Mouse (Mus musculus): Measurements from ENCODE around the gene Lsamp. TPM values are rescaled to one million over a fixed set of nuclear protein-coding genes. Genes with fewer than 3 reads are reported as not detected.
A peak's percentile ranks its signal among the peaks of the same experiment; 100 is the strongest.

Gene Lsamp
- polyA plus RNA-seq, 1 experiment from 2014 or later = 30.5 TPM

DNA sequence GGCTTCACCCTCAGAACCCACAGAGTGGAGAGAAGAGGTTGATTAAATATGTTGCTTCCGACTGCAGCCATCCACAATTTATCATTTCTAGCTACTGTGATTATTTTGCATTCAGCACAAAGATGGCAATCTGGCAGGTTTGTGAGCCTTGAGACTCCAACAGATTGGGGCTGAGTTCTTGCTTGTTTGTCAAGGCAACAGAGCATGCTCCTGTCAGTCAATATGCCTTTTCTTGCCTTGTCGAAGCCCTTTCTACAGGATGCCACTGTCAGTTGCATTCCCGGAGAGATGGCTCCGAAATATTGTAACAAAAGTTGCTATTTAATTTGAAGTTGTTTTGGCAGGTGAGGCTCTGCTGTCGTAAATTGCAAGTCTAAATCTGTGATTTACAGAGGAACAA lies 643.0 kb downstream of the Lsamp start:
- Histone ChIP-seq H3K9ac (replicated peaks) (no peak overlapping the region), H3K27me3 (no peaks in the 10 kb centered on the region), H3K4me2 (replicated peaks) (no peak overlapping the region), H3K4me1 (no peaks in the 10 kb centered on the region), H3K36me3 (no peaks in the 10 kb centered on the region), H3K9me3 (no peaks in the 10 kb centered on the region), H3K27ac (replicated peaks) (no peak overlapping the region), H3K4me3 (no peak overlapping the region)
- ATAC-seq (ENCODE audit: low FRiP score, low read depth) = no peak
- 91% methylated on average over 5 of the region's 5 CpGs for WGBS

DNA sequence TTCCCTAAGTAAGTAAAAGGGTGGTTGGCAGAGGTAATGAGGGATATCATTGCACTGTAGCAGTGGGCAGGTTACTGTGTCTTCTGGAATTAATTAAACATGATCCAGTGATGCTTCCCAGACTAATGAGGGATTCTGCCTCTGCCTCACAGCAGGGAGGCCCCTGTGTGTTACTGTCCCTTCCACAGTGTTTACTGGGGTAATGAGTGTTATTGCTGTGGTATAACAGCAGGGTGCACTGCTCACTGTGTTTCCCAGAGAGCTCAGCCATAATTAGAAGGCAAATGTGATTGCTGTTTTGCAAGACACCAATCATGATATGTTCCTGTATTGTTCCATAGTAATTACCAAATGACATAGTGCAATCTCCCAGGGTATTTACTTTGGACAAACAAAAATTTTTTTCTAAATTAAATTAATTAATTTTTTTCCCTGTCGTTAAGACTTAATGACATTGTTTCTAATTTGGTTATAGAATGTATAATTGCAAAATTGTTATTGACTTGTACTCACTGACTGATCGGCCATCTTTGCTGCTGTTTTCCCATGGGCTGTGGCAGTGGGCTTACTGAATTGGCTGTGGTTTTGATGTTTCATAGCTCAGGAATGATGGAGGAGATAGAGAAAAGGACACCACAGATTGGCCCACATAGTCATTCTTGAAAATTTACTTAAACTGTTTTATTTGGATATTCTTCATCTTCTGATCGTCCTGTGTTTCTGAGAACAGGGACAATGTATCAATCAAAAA lies 655.6 kb downstream of the Lsamp start:
- no peak overlapping the region for H3K9ac ChIP-seq (replicated peaks)
- no peaks in the 10 kb centered on the region for H3K36me3 ChIP-seq
- H3K4me1 ChIP-seq = no peaks in the 10 kb centered on the region
- H3K4me2 ChIP-seq (replicated peaks) = no peak overlapping the region
- no peak overlapping the region for H3K4me3 ChIP-seq
- no peaks in the 10 kb centered on the region for H3K27me3 ChIP-seq
- H3K27ac ChIP-seq (replicated peaks) = no peak overlapping the region
- H3K9me3 ChIP-seq = no peaks in the 10 kb centered on the region
- peak; percentile 88 for ATAC-seq (ENCODE audit: low FRiP score, low read depth)
- 82% methylated on average over 3 of the region's 3 CpGs for WGBS

DNA sequence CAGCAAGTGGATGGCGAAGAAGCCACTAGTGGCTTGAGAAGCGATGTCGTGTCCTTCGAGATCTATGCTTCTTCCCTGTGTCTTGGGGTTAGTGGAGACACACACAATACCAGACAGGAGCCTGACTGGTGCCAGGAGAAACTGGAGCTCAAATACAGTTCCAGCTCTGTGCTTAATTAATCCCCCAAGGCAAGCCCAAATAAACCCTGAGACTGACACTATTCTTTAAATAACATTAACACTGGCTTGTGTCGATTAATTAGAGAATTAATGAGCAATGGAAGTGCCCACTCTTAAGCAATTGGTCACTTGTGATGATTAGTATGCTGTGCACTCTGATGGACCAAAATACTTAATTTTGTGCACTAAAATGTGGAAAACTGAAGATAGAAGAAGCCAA lies 668.6 kb downstream of the Lsamp start:
- Histone ChIP-seq H3K9ac (replicated peaks) (no peak overlapping the region), H3K9me3 (no peaks in the 10 kb centered on the region), H3K36me3 (no peaks in the 10 kb centered on the region), H3K4me2 (replicated peaks) (no peak overlapping the region), H3K4me1 (peaks cover 7% of the 10 kb centered on the region; the same call in 1 of the 2 replicates), H3K27ac (replicated peaks) (no peak overlapping the region), H3K4me3 (no peak overlapping the region), H3K27me3 (no peaks in the 10 kb centered on the region)
- no peak; the same call in 1 of the 2 replicates for ATAC-seq (ENCODE audit: low FRiP score, low read depth)
- 90% methylated on average over 5 of the region's 5 CpGs for WGBS

- H3K4me3 ChIP-seq = no peak overlapping the region
- H3K4me1 ChIP-seq = peaks cover 7% of the 10 kb centered on the region; the same call in 1 of the 2 replicates
- H3K27me3 ChIP-seq = no peaks in the 10 kb centered on the region
- WGBS = 76% methylated on average over 1 of the region's 1 CpGs
- no peak for ATAC-seq (ENCODE audit: low FRiP score, low read depth)
- H3K4me2 ChIP-seq (replicated peaks) = no peak overlapping the region
- H3K9me3 ChIP-seq = no peaks in the 10 kb centered on the region
- no peak overlapping the region for H3K9ac ChIP-seq (replicated peaks)
- H3K27ac ChIP-seq (replicated peaks) = no peak overlapping the region
- H3K36me3 ChIP-seq = no peaks in the 10 kb centered on the region
These were observed 669.3 kb downstream of the Lsamp start for GRCm38 (mm10) chr16:40653508-40653907.

DNA sequence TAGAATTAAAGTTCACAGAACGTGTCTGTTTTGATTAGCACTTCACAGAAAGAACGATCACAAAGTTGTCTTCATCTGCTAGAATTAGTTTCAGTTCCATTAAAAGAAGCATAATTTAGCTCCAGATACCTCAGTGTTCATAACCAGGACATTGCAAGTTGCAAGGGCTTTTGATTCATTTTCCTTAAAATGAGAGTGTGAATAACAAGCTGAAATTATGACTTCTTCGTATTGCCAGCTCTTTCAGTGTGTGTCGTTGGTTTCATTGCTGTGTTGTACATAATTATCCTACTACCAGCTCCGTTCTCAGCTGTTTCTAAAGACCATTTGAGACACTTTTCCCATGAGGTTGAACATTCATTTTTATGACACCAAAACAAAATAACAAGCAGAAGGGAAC lies 672.2 kb downstream of the Lsamp start:
- Histone ChIP-seq H3K4me1 (peaks cover 7% of the 10 kb centered on the region; the same call in 1 of the 2 replicates), H3K27ac (replicated peaks) (no peak overlapping the region), H3K9ac (replicated peaks) (no peak overlapping the region), H3K27me3 (no peaks in the 10 kb centered on the region), H3K4me3 (no peak overlapping the region), H3K9me3 (no peaks in the 10 kb centered on the region), H3K4me2 (replicated peaks) (no peak overlapping the region), H3K36me3 (no peaks in the 10 kb centered on the region)
- 87% methylated on average over 5 of the region's 5 CpGs for WGBS
- ATAC-seq (ENCODE audit: low FRiP score, low read depth) = no peak

- no peak for ATAC-seq (ENCODE audit: low FRiP score, low read depth)
- Histone ChIP-seq H3K9me3 (no peaks in the 10 kb centered on the region), H3K36me3 (no peaks in the 10 kb centered on the region), H3K9ac (replicated peaks) (no peak overlapping the region), H3K4me2 (replicated peaks) (no peak overlapping the region), H3K27ac (replicated peaks) (no peak overlapping the region), H3K4me3 (no peak overlapping the region), H3K27me3 (no peaks in the 10 kb centered on the region), H3K4me1 (peaks cover 7% of the 10 kb centered on the region; the same call in 1 of the 2 replicates)
- WGBS = 57% methylated on average over 6 of the region's 6 CpGs
These were observed 672.7 kb downstream of the Lsamp start for GRCm38 (mm10) chr16:40656871-40657270.

DNA sequence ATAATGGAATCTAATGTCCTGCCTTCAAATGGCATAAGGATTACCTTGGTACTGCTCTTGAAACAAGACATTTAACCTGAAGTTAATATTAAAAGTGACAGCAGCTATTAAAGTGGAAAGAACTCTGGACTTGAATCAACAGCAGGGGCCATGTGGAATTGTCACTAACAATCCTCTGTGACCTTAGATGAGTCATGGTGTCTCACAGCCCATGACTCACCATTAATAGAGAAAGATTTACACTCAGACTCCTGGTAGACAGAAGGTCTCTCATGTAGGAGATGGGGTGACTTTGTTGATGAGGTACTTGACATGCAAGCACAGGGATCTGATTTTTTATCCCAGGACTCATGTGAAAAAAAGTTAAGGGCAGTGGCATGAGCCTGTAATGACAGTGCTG lies 701.4 kb downstream of the Lsamp start:
- Histone ChIP-seq H3K9me3 (no peaks in the 10 kb centered on the region), H3K9ac (replicated peaks) (no peak overlapping the region), H3K4me3 (no peak overlapping the region), H3K4me1 (no peaks in the 10 kb centered on the region), H3K4me2 (replicated peaks) (no peak overlapping the region), H3K27ac (replicated peaks) (no peak overlapping the region), H3K36me3 (no peaks in the 10 kb centered on the region), H3K27me3 (no peaks in the 10 kb centered on the region)
- no peak for ATAC-seq (ENCODE audit: low FRiP score, low read depth)

GRCm38 (mm10) chr16:40692292-40692691 lies 708.1 kb downstream of the Lsamp start:
- ATAC-seq (ENCODE audit: low FRiP score, low read depth) = no peak
- 28% methylated on average over 2 of the region's 2 CpGs for WGBS
- no peaks in the 10 kb centered on the region for H3K36me3 ChIP-seq
- H3K4me2 ChIP-seq (replicated peaks) = no peak overlapping the region
- no peaks in the 10 kb centered on the region for H3K4me1 ChIP-seq
- H3K9ac ChIP-seq (replicated peaks) = no peak overlapping the region
- H3K4me3 ChIP-seq = no peak overlapping the region
- no peaks in the 10 kb centered on the region for H3K9me3 ChIP-seq
- no peak overlapping the region for H3K27ac ChIP-seq (replicated peaks)
- no peaks in the 10 kb centered on the region for H3K27me3 ChIP-seq

- Histone ChIP-seq H3K4me1 (no peaks in the 10 kb centered on the region), H3K27me3 (no peaks in the 10 kb centered on the region), H3K36me3 (no peaks in the 10 kb centered on the region), H3K4me3 (no peak overlapping the region), H3K9ac (replicated peaks) (no peak overlapping the region), H3K9me3 (no peaks in the 10 kb centered on the region), H3K27ac (replicated peaks) (no peak overlapping the region), H3K4me2 (replicated peaks) (no peak overlapping the region)
- WGBS = 91% methylated on average over 3 of the region's 3 CpGs
- ATAC-seq (ENCODE audit: low FRiP score, low read depth) = no peak
These were observed 713.1 kb downstream of the Lsamp start for GRCm38 (mm10) chr16:40697253-40697652.

DNA sequence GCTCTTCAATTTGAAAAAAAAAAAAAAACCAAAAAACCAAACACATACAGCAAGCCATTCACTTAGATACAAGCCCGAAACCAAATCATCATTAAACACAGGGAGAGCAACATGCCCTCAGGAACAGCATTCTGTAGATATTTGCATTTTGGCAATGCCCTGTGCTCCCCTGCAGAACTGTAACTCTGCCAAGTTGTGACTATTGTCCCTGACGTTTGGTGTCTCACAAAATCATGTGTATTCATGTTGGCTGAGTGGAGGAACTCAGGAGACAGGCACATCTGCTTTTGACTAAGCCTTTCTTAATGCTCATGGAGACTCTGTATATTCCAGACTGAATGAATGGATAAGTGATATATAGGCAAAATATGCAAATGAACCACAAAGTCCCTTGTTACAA lies 724.4 kb downstream of the Lsamp start:
- no peak for ATAC-seq (ENCODE audit: low FRiP score, low read depth)
- no peak overlapping the region for H3K9ac ChIP-seq (replicated peaks)
- 0 out of 2 replicates have a peak, but pooled peaks cover 3% of the 10 kb centered on the region for H3K4me1 ChIP-seq

DNA sequence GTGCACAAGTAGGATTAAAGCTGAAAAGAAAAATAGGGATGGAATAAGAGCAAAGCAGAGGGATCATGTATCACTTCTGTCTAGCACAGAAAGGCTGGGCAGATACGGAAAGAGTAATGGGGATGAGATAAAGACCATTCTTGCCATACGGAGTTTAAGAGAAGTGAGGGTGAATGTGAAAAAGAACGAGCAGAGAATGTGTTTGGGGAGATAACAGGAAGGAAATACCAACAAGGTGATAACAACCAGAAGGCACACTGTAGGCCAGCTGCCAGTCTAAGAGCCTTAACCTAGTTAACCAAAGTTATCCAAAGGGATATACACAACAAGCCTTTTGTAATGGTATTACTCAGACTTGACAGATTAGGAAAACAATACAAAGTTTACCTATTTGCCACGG lies 725.4 kb downstream of the Lsamp start:
- peak; percentile 10; the same call in 1 of the 2 replicates for ATAC-seq (ENCODE audit: low FRiP score, low read depth)
- H3K9me3 ChIP-seq = no peaks in the 10 kb centered on the region
- H3K4me3 ChIP-seq = no peak overlapping the region
- WGBS = 65% methylated on average over 4 of the region's 4 CpGs
- H3K27ac ChIP-seq (replicated peaks) = no peak overlapping the region
- no peak overlapping the region for H3K4me2 ChIP-seq (replicated peaks)
- no peak overlapping the region for H3K9ac ChIP-seq (replicated peaks)
- H3K4me1 ChIP-seq = 0 out of 2 replicates have a peak, but pooled peaks cover 3% of the 10 kb centered on the region
- no peaks in the 10 kb centered on the region for H3K27me3 ChIP-seq
- H3K36me3 ChIP-seq = no peaks in the 10 kb centered on the region

More for the DNA sequence above, 724.4 kb downstream of the Lsamp start:
- no peak overlapping the region for H3K4me2 ChIP-seq (replicated peaks)
- H3K27ac ChIP-seq (replicated peaks) = no peak overlapping the region
- H3K27me3 ChIP-seq = no peaks in the 10 kb centered on the region
- H3K9me3 ChIP-seq = no peaks in the 10 kb centered on the region
- H3K36me3 ChIP-seq = no peaks in the 10 kb centered on the region
- WGBS = 49% methylated on average over 2 of the region's 2 CpGs
- no peak overlapping the region for H3K4me3 ChIP-seq

DNA sequence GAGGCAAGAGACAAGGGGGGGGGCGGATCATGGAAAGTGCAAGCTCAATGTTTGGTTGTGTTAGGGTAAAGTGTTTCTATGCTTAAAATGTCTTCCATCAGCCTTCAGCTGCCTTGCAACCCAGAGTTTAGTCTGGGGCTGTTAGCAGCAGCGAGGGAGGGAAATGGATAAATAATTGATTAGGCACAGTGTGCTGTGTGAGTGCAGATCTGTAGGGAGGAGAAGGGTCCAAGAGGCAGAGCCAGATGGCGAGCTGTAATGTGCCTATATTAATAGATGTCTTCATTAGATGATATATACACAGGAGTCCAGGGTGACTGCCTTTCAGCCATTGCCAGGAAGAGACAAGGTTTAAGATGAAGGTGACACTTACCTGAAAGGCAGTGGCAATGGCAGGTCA lies 725.9 kb downstream of the Lsamp start:
- Histone ChIP-seq H3K27ac (replicated peaks) (no peak overlapping the region), H3K4me2 (replicated peaks) (no peak overlapping the region), H3K36me3 (no peaks in the 10 kb centered on the region), H3K4me1 (0 out of 2 replicates have a peak, but pooled peaks cover 3% of the 10 kb centered on the region), H3K4me3 (no peak overlapping the region), H3K9ac (replicated peaks) (no peak overlapping the region), H3K9me3 (no peaks in the 10 kb centered on the region), H3K27me3 (no peaks in the 10 kb centered on the region)
- WGBS = 59% methylated on average over 3 of the region's 3 CpGs
- peak; percentile 92 for ATAC-seq (ENCODE audit: low FRiP score, low read depth)

All from midbrain, embryonic 12.5 days (tissue).